Mouse (Mus musculus) limb, embryonic 11.5 days (tissue): Measurements from ENCODE around the gene Zfp39. TPM values are rescaled to one million over a fixed set of nuclear protein-coding genes. Genes with fewer than 3 reads are reported as not detected.

Experiments
- polyA plus RNA-seq: library from polyadenylated mRNA; unstranded; fragments of >200 nt; fragmentation: Nextera tagmentation; extraction: Ambion mirVana; gene quantifications from 2 replicates; pipeline ENCODE4 v1.2.1, GENCODE M21; 2014

Zfp39 gene
- polyA plus RNA-seq, 1 experiment from 2014 or later = 8.7 TPM

Other genes starting within 250 kb of the Zfp39 start
- gene Olfr322, start 245.4 kb downstream of the Zfp39 start, polyA plus RNA-seq = not detected in 2 replicates
- not detected in 2 replicates for gene Olfr320, start 223.1 kb downstream of the Zfp39 start, polyA plus RNA-seq
- gene Olfr319, start 205.1 kb downstream of the Zfp39 start, polyA plus RNA-seq = not detected in 2 replicates
- gene Olfr318, start 180.2 kb downstream of the Zfp39 start, polyA plus RNA-seq = not detected in 2 replicates
- 0.07 TPM in 1 of 2 replicates, not detected in the other for gene Olfr317, start 165.0 kb downstream of the Zfp39 start, polyA plus RNA-seq
- not detected in 2 replicates for gene Olfr316, start 151.5 kb downstream of the Zfp39 start, polyA plus RNA-seq
- gene Olfr315, start 131.0 kb downstream of the Zfp39 start, polyA plus RNA-seq = not detected in 2 replicates
- gene Olfr314, start 121.3 kb downstream of the Zfp39 start, polyA plus RNA-seq = not detected in 2 replicates
- not detected in 2 replicates for gene Fam183b, start 102.3 kb downstream of the Zfp39 start, polyA plus RNA-seq
- gene Olfr313, start 89.2 kb downstream of the Zfp39 start, polyA plus RNA-seq = not detected in 2 replicates
- gene Olfr312, start 75.0 kb downstream of the Zfp39 start, polyA plus RNA-seq = not detected in 2 replicates
- gene Olfr311, start 65.0 kb downstream of the Zfp39 start, polyA plus RNA-seq = not detected in 2 replicates
- gene Gm12258, start 57.1 kb downstream of the Zfp39 start, polyA plus RNA-seq = 12.0 and 15.2 TPM in 2 replicates
- 9.4 and 10.4 TPM in 2 replicates for gene 2810021J22Rik, start 37.0 kb downstream of the Zfp39 start, polyA plus RNA-seq
- not detected in 2 replicates for gene Btnl10, start 13.7 kb upstream of the Zfp39 start, polyA plus RNA-seq
- gene Rnf187, start 34.7 kb upstream of the Zfp39 start, polyA plus RNA-seq = 269 and 275 TPM in 2 replicates
- gene Hist3h2ba, start 44.7 kb upstream of the Zfp39 start, polyA plus RNA-seq = 8.8 and 11.1 TPM in 2 replicates
- 17.9 and 19.2 TPM in 2 replicates for gene Hist3h2a, start 50.5 kb upstream of the Zfp39 start, polyA plus RNA-seq
- gene Trim17, start 50.5 kb upstream of the Zfp39 start, polyA plus RNA-seq = 0.25 and 0.27 TPM in 2 replicates
- gene Trim11, start 73.9 kb upstream of the Zfp39 start, polyA plus RNA-seq = 19.0 and 20.5 TPM in 2 replicates
- 0.08 and 0.18 TPM in 2 replicates for gene Obscn, start 232.2 kb upstream of the Zfp39 start, polyA plus RNA-seq